Mouse (Mus musculus): ENCODE measurements around the gene Sspo.
"Not testable (repeated sequence)": the region's sequence is repeated elsewhere in the genome, so short reads cannot be mapped to it uniquely, and the experiment has no call there.

Sspo gene

DNA sequence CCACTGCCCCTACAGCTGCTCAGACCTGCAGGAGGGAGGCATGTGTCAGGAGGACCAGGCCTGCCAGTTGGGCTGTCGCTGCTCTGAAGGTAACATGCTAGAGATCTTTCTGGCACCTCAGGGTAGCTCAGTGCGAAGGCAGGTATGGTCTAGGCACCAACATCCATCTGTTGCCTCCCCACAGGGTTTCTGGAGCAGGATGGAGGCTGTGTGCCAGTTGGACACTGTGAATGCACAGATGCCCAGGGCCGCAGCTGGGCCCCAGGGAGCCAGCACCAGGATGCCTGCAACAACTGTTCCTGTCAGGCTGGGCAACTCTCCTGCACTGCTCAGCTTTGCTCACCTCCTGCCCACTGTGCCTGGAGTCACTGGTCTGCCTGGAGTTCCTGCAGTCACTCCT lies 41.7 kb downstream of the Sspo start:
- DNase-seq: peak; percentile 39

DNA sequence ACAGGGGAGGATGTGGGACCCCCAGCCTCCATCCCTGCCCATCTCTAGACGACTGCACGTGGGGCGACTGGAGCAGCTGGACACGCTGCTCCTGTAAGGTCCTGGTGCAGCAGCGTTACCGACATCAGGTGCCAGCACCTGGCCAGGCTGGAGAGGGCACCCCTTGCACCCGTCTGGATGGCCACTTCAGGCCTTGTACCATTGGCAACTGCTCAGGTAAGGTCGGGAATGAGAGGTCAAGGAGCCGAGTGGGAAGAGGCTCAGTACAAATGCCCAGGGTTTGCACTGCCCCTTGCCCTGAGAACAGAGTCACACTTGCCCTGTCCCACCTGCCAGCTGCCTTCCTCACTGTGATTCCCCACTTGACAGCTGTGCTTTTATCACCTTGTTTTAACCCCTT lies 43.3 kb downstream of the Sspo start:
- DNase-seq: no peak

- no peak for DNase-seq
Observed at GRCm38 (mm10) chr6:48493136-48493730, 45.2 kb downstream of the Sspo start.

GRCm38 (mm10) chr6:48497521-48497920 lies 49.5 kb downstream of the Sspo start:
- no peak for DNase-seq

DNA sequence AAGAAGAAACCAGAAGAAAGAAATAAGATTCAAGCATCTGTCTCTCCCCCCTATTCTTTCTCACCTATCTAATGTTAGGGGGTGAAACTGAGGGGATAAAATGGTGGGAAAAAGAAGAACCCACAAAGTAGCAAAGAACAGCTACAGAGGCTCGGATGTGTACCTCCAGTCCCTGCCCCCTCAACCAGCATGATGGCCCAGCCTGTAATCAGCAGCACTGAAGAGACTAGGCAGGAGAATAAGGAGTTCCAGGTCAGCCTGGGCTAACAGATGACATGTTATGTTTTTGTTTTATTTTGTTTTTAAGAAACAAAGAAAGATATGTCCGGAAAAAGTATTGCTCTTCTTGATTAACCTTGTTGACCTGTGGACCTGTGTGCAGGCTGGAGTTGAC lies 55.8 kb downstream of the Sspo start:
- DNase-seq: no peak

DNA sequence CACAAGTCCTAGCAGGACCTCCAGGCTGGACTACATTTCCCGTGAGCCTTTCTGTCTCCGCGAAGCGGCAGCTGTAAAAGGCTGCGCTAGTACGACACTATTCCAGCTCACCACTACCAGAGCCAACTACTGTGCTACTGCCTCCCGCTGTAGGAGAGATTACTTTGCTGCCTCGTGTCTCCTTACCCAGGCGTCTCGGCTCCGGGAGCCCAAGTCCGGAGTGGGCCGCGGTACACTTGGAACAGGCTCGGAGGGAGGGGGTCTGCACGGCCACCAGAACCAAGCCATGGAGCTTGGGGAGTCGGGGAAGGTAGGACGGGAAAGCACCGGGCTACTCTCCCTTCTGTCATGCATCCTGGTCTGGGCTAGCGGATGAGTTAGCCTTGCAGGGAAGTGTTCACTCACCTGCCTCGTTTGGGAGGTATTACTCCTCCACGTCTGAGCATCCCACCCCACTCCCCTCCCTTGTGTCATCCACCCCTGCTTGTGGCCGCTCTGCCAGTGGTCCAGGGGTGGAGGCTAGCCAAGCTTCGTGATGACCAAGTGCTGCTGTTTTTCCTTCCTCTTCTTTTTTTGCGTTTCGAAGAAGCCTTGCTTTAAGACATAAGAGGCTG lies 56.3 kb downstream of the Sspo start:
- DNase-seq: peak; percentile 78 to 89

DNA sequence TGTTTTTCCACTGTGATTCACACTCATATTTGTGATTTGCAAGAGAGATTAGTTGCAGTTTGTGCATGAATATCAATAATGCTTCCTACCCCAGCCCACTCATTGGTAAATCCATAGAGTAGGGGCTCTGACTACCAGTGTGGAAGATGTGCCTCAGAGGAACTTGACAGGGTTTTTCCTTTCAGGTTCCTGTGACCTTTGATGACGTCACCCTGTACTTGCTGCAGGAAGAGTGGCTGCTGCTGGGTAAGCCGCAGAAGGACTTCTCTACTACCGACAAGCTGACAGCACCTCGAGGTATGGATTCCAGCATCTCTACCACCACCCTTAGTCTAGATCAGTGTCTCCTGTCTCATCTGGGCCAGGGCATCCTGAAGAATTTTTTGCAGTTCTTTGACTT lies 60.1 kb downstream of the Sspo start:
- DNase-seq: no peak

GRCm38 (mm10) chr6:48510426-48510825 lies 62.4 kb downstream of the Sspo start:
- no peak for DNase-seq

GRCm38 (mm10) chr6:48511861-48512260 lies 63.8 kb downstream of the Sspo start:
- no peak for DNase-seq

DNA sequence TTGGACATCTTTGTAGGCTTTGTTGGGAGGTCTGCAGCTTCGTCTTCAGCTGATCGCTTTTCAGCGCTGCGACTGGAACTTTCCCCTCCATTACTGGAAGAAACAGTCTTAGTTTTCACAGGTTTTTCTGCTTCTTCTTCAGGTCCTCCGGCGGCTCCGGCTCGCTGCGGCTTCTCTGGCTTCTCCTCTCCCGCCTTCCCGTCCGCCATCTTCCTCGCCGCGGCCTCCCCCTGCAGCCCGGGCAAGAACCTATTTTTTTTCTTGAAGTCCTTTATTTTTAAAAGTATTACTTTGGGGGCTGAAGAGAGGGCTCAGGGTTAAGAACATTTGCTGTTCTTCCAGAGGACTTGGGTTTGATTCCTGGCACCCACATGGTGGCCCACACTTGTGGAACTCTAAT lies 76.9 kb downstream of the Sspo start:
- DNase-seq: not testable (repeated sequence)

- no peak for DNase-seq
Observed at GRCm38 (mm10) chr6:48527901-48528300, 79.9 kb downstream of the Sspo start.

- no peak for DNase-seq
Observed at GRCm38 (mm10) chr6:48529261-48529660, 81.2 kb downstream of the Sspo start.

DNA sequence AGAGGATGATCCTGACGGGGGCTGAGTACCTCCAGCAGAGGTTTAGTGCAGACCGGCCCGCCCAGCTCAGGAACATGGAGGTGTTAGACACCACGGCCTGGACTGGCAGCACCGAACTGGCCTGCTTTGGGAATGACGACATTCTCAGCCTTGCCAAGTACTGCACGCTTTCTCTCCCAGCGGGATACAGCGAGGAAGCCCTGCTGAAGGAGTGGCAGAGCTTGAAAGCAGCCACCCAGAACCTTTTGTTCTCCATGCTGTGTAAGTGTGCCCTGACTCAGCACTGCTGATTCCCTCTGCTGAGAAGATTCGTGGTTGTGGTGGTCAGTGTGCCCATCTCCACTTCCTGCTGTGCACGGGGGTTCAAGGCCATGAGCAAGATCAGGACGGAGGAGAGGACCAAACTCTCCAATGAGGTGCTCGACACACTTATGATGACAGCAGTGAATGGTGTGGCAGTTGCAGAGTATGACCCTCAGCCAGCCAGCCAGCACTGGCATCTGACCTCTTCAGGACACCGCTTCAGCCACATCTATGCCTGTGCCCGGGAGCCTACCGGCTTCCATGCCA lies 81.9 kb downstream of the Sspo start:
- peak; percentile 41 to 44 for DNase-seq

DNA sequence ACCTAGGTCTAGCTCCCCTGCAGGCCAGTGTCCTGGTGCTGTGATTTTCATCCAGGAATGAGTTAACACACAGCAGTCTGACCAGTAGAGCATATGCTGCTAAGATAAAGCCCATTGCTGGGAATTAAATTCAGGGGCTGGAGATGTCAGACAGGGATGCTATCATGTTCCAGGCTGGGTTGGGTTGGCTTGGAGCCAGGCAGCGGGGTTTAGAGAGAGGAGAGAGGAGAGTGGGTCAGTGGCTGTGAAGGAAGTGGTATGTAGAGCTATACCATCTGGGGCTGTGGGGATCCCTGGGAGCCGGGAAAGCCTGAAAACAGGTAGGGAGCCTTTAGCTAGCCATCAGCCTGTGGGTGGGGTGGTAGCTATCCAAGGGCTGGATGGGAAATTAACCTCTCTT lies 82.8 kb downstream of the Sspo start:
- no peak for DNase-seq

DNA sequence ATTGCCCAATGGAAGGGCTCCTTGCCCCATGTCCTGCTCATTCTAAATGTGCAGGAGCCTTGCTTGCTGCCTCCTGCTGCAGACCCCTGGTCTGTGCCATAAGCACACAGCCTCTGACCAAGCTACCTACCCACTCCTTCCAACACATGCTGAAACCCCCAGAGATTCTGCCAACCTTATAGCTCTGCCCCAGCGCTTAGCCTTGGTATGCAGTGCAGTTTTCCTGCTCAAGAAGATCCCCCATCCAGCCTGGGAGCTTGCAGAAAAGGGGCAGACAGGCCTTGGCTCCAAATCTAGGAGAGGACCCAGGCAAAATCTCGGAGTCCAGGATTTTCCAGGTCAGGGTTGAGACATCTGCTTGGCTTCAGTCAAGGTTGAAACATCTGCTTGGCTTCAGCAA lies 85.4 kb downstream of the Sspo start:
- no peak for DNase-seq

GRCm38 (mm10) chr6:48534913-48535312 lies 86.9 kb downstream of the Sspo start:
- DNase-seq: no peak

- DNase-seq: no peak
Observed at GRCm38 (mm10) chr6:48536091-48536490, 88.1 kb downstream of the Sspo start.

DNA sequence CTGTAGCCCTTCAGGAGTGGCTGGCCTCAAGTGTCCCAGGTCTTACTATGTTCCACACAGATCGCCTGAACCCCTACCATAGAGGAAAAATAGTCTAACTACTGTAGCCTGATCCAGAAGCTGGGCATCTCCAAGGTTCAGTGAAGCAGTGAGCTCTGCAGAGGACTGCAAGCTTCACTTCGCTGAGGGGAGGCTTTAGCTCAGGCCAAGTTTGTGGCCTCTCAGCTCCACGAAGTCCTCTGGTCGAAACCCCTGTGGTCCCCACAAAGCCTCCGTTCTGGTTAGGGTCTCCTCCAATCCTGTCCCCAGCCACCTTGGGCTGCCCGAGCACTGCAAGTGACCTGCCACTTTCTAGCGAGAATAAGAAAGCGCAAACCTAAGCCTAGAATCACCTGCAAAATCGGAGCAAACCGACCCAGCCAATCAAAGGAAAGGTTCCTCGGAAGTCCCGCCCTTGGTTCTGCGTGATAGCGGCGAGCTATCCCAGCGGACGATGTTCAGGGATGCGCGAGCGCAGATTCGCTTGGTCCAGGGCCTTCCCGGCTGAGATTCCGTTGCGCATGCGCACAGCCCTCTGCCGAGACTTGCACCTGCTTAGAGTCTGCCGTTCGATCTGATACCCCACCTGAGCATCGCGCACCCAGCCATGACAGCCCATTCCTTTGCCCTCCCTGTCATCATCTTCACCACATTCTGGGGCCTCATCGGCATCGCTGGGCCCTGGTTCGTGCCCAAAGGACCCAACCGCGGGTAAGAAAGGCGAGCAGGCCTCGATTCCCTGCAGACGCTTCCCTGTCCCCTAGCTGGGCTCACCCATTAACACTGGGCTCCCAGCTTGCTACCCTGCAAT lies 89.3 kb downstream of the Sspo start, which contains the start of gene Atp6v0e2:
Atp6v0e2 (plus strand) TSS at position 511 of the 850 bp plus-strand sequence.
- peak; percentile 95 to 96 for DNase-seq

DNA sequence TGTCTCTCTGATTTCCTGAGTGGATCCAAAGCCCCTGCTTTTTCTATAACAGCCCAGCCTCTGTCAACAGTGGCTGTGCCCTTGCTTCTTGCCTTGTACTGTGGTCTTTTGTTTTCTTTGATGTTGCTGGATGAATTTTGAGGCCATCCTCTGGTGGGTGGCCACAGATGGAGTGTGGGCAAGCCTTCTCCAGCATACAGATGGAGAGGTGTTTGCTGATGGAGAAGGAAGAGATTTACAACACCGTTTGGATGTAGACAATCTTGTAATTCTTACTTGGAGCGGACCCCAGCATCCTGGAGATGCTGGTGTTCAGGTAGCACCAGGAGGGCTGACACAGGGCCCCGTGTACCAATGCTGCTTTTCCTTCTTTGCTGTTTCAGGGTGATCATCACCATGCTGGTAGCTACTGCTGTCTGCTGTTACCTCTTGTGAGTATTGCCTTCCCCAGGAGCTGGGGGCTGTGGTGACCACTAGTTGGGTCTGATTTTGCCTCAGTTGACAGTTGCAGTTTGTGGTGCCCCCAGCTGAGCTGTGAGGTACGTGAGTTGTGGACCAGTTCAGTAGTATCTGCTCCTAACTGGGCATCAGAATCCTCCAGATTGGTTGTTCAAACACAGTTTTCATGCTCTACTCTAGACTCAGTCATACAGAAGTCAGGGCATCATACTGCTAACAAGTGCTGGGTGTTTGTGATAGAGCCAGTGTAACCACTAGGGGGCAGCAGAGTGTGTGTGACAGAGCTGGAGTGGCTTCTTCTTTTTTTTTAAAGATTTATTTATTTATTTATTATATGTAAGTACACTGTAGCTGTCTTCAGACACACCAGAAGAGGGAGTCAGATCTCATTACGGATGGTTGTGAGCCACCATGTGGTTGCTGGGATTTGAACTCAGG lies 91.1 kb downstream of the Sspo start:
- DNase-seq: peak; percentile 84

- DNase-seq: no peak
Observed at GRCm38 (mm10) chr6:48539860-48540259, 91.8 kb downstream of the Sspo start.

DNA sequence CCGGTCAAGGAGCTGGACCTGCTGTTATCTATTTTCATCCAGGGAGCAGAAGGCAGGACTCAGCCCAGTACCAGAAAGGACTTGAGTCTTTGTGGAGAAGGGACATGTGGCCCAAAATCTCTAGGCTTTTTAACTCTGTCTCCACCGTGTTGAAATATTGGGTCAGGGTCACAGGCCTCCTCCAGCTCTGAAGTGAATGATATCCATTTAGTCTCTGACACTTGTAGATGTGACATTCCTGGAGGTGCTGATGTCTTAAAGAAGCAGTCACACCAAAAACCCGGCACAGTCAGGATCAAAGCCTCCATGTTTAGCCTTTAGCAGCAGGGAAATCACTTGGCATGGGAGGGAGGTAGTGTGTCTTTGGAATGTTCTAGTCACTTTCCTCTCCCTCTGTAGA lies 92.7 kb downstream of the Sspo start:
- no peak for DNase-seq

All from cerebellum, adult 18-20 months (tissue).